Mouse (Mus musculus) frontal cortex, postnatal 25 days (tissue): Measurements from ENCODE around the gene Pfkfb4.

Source experiments
- DNase-seq, 2 experiments: peaks; one replicate each; pipeline ENCODE4 v3.0.0; 2022; ENCODE audit warnings: low spot score in 2 of 2

Pfkfb4 gene

DNA sequence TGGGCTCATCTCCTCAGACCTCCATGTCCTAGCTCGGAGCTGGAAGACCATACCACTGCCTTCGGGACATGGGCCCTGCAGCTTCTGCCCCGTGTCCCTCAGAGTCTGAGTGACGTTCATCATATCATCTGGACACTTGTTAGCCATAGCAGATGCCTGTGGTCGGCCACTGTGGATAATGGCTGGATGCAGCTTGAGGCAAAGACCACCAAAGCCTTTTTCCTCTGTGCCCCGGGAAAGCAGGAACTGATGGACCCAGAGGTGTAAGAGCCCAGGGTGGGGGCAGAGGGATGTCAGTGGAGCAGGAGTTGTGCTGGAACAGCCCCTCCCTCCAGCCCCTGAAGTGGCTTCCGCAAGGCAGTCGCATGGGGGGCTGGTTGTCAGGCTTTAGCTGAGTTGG, 40.1 kb downstream of the Pfkfb4 start:
- DNase-seq, result no peak

DNA sequence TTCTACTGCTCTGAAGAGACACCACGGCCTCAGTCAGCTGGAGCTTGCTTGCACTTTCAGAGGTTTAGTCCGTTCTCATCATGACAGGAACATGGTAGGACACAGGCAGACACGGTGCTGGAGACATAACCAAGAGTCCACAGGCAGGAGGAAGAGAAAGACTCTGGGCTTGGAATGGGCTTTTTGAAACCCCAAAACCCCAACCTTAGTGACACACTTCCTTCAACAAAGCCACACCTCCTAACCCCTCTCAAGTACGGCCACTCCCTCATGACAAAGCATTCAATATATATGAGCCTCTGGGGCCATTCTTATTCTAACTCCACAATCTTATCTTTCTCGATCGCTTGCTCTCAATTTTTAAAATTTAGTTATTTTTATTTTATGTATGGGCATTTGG, 40.9 kb downstream of the Pfkfb4 start:
- no peak for DNase-seq

- DNase-seq, result no peak
These were observed 46.7 kb downstream of the Pfkfb4 start, which contains the start of gene Shisa5 for GRCm38 (mm10) chr9:109038086-109038895. Gene Shisa5, plus strand, starts transcription at chr9:109038565.

- DNase-seq, result no peak
These were observed 47.4 kb downstream of the Pfkfb4 start for GRCm38 (mm10) chr9:109038901-109039364.

GRCm38 (mm10) chr9:109039681-109040080, 48.1 kb downstream of the Pfkfb4 start:
- DNase-seq, result no peak

GRCm38 (mm10) chr9:109040216-109040615, 48.6 kb downstream of the Pfkfb4 start:
- DNase-seq, result no peak

GRCm38 (mm10) chr9:109040906-109041305, 49.3 kb downstream of the Pfkfb4 start:
- no peak for DNase-seq

DNA sequence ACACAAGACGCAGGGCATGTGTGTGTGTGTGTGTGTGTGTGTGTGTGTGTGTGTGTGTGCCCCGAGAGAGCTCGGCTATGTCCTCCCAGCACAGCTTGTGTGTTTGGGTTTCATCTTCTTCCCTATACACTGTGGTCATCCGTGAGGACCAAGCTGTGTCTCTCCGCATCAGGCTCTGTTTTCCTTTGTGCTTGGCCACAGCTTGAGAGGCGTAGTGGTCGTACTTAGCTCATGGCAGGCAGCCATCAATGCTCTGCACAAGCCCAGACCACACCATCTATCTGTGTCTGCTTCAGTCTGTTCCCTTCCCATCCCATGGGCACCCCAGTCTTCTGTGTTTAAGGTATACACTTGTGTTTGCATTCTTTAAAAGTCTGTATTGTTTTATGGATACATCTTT, 49.8 kb downstream of the Pfkfb4 start:
- DNase-seq, result no peak

GRCm38 (mm10) chr9:109046306-109046705, 54.7 kb downstream of the Pfkfb4 start:
- DNase-seq, result no peak

- DNase-seq, result no peak
These were observed 57.7 kb downstream of the Pfkfb4 start for GRCm38 (mm10) chr9:109049316-109049715.

- no peak for DNase-seq
These were observed 58.6 kb downstream of the Pfkfb4 start for GRCm38 (mm10) chr9:109049996-109050673.

DNA sequence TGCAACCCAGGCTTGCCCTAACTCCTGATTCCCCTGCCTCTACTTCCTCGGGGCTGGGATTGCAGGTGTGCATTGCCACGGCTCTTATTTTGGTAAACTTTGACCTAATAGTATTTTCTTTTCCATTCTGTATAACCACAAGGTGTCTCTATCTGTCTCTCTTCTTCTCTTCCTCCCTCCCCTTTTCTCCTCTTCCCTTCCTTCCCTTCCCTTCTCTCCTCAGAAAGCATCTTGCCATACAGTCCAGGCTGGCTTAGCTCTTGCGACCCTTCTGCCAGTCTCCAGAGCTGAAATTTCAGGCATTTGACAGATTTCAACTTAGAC, 59.1 kb downstream of the Pfkfb4 start:
- DNase-seq, result no peak

- DNase-seq, result no peak
These were observed 59.5 kb downstream of the Pfkfb4 start for GRCm38 (mm10) chr9:109051011-109051501.

- DNase-seq, result no peak
These were observed 60.3 kb downstream of the Pfkfb4 start for GRCm38 (mm10) chr9:109051651-109052489.

- DNase-seq, result no peak
These were observed 61.1 kb downstream of the Pfkfb4 start for GRCm38 (mm10) chr9:109052490-109053260.

GRCm38 (mm10) chr9:109053366-109053765, 61.8 kb downstream of the Pfkfb4 start:
- DNase-seq, result no peak

DNA sequence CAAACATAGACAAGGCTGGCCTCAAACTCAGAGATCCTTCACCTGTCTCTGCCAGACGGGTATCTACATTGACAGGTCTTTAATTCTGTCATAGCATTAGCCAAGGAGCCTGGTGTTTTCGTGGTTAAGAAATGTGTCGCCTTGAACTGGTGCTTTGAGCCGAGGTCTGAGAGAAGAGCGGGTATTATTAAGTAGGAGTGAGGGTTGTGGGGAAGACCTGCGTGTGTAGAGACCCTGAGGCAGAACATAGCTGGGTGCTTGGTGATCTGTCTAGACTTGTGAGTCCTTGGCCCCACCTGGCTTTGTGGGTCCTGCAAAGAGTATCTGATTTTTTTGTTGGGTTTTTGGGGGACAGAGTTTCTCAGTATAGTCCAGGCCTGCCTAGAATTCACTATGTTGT, 62.3 kb downstream of the Pfkfb4 start:
- DNase-seq, result no peak

DNA sequence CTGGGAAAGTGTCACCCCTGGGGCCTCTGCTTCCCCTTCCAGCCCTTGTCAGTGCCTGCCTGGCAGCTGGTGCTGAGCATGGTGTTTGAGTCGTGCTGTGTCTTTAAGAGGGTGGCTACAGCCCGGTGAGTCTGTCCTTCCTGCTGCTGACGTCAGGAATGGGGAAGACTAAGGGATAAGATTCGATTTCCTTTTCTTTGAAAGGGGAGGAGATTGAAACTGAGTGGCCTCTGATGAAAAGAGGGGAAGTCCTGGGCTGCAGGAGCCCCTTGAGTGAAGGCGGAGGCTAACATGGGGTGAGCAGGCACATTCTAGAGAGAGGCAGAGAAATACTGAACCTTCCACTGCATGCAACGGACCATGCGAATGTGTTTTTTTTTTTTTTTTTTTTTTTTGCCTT, 63.1 kb downstream of the Pfkfb4 start:
- DNase-seq, result peak in 1 of 2 experiments; percentile 60

- no peak for DNase-seq
These were observed 63.9 kb downstream of the Pfkfb4 start for GRCm38 (mm10) chr9:109055271-109056030.

DNA sequence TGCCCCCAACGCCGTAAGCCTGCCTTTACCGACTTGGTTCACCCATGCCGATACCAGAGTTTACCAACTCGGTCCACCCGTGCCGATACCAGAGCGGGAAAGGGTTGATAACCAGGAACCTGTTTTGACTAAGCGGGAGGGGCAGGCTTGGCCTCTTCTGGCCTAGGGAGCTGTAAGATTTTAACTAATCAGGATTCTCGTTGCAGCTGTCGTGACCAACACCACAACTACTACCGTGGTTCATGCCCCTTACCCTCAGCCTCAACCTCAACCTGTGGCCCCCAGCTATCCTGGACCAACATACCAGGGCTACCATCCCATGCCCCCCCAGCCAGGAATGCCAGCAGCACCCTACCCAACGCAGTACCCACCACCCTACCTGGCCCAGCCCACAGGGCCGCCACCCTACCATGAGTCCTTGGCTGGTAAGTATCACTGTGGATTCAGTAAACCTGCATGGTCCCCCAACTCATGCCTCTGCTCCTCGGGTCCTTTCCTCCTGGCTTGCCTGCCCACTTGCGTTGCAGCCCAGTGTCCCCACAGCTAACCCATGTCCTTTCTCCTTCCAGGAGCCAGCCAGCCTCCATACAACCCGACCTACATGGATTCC, 64.6 kb downstream of the Pfkfb4 start:
- DNase-seq, result no peak
